Mouse (Mus musculus) cerebellum, adult 2 months (tissue): ENCODE measurements at regions not wholly inside any gene's neighbourhood (a gene's known extent, or its start where the extent isn't known, plus 50 kb on each side); places are given as distances from the start of the nearest gene placed in this dataset.

Source experiments
- CTCF ChIP-seq: fragments of 200-500 bp; IDR thresholded peaks from 2 replicates; pipeline ENCODE4 v1.5.1; 2011; ENCODE audit warnings: low read depth, mild to moderate bottlenecking, control low read depth, low read length, moderate library complexity, borderline replicate concordance; ENCODE audit not compliant: insufficient read depth
- POLR2A ChIP-seq: fragments of 200-500 bp; IDR thresholded peaks from 2 replicates; pipeline ENCODE4 v1.6.1; 2011; ENCODE audit warnings: low read length, control low read depth, borderline replicate concordance; ENCODE audit not compliant: insufficient read depth

DNA sequence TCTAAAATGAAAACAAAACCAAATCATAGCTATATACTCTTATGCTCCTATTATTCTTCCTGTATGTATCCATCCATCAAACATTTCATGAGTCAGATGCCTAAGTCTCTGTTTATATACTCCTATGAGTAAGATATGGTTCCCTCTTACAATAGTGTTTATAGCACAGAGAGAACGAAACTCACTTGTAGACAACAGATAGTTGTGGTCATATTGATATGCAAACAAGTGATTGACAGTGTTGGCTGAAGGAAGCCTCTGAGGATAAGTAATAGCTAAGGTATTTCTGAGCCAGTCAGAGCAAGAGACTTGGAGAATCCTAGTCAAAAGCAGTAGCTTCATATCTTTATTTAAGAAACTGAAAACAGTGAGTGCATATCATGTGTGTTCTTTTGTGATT lies 354.4 kb upstream of the Cited2 start:
- TF ChIP-seq CTCF (no peak), POLR2A (no peak)
